Mouse (Mus musculus) liver, adult (tissue): ENCODE measurements around the gene Ndufv2.

Source experiments
- GATA4 ChIP-seq: IDR thresholded peaks from 2 replicates; pipeline ENCODE4 v1.6.1; 2014; ENCODE audit warnings: mild to moderate bottlenecking, low read length; ENCODE audit not compliant: insufficient replicate concordance

The Ndufv2 gene

DNA sequence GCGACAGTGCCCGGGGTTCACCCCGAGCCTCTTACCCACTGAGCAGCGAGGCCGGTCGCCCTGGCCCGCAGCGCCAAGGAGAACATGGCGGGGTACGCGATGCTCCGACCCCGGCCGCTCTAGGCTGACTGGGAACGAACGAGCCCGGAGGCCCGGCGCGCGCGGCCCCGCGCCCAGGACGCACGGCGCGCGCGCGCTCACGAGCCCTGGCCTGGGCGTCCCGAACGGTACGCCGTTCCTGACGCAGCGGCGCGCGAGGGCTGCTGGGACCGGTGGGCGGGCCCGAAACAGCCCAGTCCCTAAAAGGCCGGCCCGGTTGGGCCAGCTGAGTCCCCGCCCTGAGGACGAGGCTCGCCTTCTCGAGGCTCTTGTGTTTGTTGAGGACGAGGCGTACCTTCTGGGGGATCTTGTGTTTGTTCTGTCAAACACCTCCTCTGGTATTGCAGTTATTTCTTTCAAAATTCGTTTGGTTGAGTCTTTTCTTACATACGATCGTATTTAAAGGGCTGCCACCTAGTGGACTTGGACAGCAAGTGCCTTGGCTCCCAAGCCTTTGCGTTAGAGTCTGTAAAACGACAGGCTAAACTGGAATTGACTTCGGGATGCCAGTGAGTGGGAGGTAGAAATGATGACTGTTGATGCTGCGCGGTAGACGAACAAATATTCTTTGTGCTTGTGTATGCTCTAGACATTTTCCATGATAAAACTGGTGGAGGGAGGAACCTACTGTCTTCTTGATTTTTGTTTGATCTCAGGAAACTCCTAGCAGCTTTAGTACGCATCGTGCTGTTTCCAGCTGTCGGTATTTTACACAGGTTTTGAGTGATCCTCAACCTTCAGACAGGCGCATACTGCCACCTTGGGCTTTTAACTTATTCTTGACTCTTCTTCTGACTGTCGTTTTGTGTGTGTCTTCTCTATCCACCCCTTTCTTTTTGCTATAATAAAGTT is at the start of gene Ndufv2:
TSS of gene Ndufv2 (minus strand) at position 180 of the 951 bp plus-strand sequence.
- no peak for TF ChIP-seq GATA4

DNA sequence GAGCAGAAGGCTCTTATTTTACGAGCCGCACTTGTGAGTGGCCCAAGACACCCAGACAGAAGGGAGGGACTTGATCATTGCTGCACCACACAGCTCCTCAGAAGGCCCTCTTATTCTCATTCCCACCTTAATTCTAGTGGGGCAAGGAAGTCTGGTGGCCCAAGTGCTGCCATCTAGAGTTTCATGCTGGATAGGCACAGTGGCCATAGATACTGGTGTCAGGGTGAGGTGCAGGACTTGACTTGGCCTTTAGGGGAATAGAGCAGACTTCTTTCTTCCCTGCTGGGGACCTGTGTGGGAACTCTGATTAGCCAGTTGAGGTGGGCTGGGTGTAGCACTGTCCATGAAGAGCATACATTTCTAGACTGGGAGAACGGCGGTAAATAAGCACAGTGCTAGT is 29.9 kb upstream of the Ndufv2 start:
- no peak for TF ChIP-seq GATA4

DNA sequence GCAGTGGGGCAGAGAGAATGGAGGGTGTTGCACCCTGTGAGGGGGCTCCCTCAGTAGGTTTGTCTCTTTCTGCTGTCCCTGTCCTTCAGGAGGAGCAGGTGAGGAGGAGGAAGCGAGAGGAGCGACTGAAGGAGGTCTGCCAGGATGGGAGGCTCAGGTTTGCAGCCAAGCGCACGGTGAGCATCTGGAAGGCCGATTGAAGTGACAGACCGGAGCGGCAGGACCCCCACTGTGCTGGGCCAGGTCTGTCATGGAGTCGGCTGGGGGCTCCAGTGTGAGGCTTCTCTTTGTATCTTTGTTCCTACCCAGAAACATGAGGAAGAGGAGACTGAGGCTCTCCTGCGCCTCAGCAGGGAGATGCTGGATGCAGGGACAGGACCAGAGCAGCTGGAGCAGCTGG is 29.0 kb upstream of the Ndufv2 start:
- no peak for TF ChIP-seq GATA4

DNA sequence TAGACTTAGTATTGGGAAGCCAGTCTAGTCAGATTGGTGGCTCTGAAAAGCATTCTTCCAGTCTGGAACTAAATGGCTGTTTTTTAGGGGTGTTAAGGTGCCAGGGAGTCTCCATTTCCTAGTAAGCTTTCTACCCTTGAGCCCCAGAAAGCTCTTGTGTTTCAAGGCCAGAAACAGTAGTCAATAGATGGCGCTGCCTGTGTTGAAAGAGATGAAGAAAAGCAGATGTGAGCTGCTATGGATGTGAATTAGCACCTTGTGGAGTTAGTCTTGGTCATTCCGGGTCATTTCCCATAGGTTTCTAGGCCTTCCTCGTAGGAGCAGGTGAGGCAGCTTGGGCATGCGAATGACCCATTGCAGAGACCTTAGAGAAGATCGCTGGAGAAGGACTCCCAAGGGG is 23.9 kb upstream of the Ndufv2 start:
- no peak for TF ChIP-seq GATA4

DNA sequence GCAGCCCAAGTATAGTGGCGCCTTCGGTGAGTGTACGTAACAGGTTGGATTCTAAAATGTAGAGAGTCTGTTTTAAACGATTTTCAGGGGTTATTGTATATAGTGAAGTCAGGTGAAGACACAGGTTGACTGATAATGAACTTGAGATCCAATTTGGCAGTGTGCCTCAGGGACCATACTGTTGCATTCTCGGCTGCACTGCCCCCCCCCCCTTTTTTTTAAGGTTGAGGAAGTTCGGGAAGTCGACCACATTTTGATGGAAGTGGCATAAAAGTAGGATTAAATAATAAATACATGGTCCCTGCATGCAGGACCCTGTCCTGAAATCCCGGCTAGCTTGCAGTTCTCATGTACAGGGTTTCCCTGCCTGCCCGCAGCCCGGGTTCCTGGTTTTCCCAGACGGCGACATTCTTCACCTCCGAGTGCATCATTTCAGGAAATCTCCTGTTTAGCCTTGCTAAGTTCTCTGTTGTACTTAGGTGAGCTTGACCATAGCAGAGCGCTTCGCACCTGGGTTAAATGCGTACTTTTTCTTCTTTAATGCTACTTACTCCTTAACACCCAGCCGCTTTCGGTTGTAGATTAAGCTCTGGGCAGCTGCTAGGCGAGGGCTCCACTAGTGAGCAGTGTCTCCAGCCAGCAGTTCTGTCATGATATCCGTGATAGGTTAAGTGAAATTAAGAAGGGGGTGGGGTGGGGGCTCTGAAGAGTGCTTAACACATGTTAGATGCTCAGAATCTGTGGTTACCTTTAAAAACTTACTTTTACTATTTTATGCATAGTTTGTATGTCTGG is 22.7 kb upstream of the Ndufv2 start:
- TF ChIP-seq GATA4, result no peak

DNA sequence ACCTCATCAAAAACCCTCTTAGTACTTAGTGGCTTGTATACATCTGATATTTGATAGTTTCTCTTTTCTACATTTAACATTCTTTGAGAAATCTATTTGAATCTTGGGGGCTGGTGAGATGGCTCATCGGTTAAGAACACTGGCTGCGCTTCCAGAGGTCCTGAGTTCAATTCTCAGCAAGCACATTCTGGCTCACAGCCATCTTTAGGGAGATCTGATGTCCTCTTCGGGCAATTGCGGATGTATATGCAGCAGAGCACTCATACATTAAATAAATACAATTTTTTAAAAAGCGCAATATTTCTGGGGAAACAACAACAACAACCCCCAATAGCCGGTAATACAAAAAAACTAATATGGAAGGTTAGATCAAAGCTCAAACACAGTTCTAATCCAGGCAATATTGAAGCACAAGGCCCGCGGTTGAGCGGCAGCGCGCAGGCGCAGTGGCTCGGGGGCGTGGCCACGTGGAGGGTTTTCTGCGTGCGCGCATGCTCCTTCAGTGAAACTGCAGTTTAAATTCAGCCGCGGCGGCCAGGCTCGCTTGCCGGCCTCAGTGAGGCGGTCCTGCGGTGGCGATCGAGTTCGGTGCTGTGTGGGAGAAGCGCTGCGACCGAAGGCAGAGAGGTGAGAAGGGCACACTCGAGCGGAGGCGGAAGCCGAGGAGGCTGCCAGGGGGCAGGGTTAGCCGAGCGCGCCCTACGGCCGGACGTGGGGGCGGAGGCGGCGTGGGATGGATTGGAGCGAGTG is 21.9 kb upstream of the Ndufv2 start, which contains the start of gene Ddx11:
TSS of gene Ddx11 (plus strand) at position 455 of the 750 bp plus-strand sequence.
- no peak for TF ChIP-seq GATA4

- TF ChIP-seq GATA4, result no peak
Observed at GRCm38 (mm10) chr17:66120701-66121100, 19.3 kb upstream of the Ndufv2 start.

DNA sequence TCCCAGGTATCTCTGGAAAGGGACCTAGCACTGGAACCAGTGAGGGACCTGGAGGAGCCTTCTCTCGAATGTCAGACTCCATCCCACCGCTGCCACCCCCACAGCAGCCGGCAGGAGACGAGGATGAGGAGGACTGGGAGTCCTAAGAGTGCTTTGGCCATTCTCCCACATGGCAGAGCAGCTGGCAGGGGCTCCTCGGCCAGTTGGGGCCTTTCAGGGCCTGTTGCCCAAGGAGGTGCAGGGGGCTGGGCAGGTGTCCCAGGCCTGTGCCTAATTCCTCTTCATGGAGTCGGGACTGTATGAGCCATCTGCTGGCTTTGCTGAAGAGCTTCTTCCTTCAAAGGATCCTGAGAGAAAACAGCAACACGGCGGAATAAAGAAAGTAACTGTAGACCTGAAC is 17.6 kb upstream of the Ndufv2 start:
- no peak for TF ChIP-seq GATA4

- TF ChIP-seq GATA4, result no peak
Observed at GRCm38 (mm10) chr17:66112166-66112565, 10.8 kb upstream of the Ndufv2 start.

DNA sequence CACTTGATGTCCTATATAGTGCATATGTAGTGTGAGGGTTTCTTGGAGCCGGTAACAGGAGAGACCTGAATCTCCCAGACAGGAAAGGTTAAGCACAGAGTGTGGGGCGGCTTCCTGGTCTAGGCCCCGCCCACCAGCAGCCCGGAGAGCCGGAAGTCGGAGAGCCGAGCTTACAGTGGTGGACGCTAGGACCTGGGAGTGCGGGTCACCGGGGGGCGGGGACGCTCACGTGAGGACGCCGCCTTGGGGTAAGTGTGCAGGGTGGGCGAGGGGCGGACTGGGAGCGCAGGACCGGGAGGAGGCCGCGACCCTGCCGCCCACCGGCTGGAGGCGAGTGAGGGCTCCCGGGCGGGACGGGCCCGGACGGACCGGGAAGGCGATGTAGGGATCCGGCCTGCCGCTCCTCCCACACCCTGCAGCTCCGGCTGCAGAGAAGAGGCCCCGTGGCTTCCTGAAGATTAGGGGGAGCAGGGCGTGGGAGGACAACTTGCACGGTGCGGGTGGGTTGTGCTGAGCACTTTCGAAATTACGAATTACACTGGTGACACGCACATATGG is 10.1 kb upstream of the Ndufv2 start, which contains the start of gene Washc1:
TSS of gene Washc1 (plus strand) at position 144 of the 558 bp plus-strand sequence.
- TF ChIP-seq GATA4, result 0 out of 2 replicates have a peak, but pooled peaks have one; percentile 34

- TF ChIP-seq GATA4, result no peak
Observed at GRCm38 (mm10) chr17:66110746-66111145, 9.4 kb upstream of the Ndufv2 start.

- no peak for TF ChIP-seq GATA4
Observed at GRCm38 (mm10) chr17:66108198-66108597, 6.8 kb upstream of the Ndufv2 start.

DNA sequence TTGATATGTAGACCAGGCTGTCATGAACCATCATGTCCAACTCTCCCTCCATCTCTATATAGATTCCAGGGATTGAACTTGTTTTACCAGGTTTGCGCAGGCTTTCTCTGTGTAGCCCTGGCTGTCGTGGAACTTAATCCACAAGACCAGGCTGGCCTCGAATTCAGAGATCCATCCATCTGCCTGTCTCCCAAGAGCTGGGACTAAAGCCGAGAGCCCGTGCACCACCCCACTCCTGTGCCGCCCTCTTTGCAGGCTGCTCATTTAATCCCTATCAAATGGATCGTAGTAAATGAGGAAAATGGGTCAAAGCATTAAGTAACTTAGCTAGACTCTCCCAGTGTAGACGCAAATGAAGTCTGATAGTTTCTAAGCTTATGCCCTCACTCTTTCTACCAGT is 6.1 kb upstream of the Ndufv2 start:
- TF ChIP-seq GATA4, result no peak

- TF ChIP-seq GATA4, result no peak
Observed at GRCm38 (mm10) chr17:66106601-66107267, 5.4 kb upstream of the Ndufv2 start.
